Mouse (Mus musculus) embryonic fibroblast, embryonic 13.5 days (primary cell): ENCODE measurements around the gene Lrfn2. TPM values are rescaled to one million over a fixed set of nuclear protein-coding genes. Genes with fewer than 3 reads are reported as not detected.

ENCODE experiments used
- H3K27ac ChIP-seq: 2 replicates; pipeline ENCODE4 v1.5.1; 2012; ENCODE audit warnings: low read length, control low read depth, inconsistent platforms; ENCODE audit not compliant: insufficient read depth
- H3K4me1 ChIP-seq: 2 replicates; pipeline ENCODE4 v1.6.1; 2011; ENCODE audit warnings: low read length; ENCODE audit not compliant: control insufficient read depth, insufficient read depth
- H3K4me3 ChIP-seq: 2 replicates; pipeline ENCODE4 v1.5.1; 2011; ENCODE audit warnings: mild to moderate bottlenecking, control low read depth, low read length; ENCODE audit not compliant: insufficient read depth
- CTCF ChIP-seq: IDR thresholded peaks from 2 replicates; pipeline ENCODE4 v1.5.1; 2011; ENCODE audit warnings: mild to moderate bottlenecking, control low read depth, low read length, moderate library complexity, borderline replicate concordance; ENCODE audit not compliant: insufficient read depth
- POLR2A ChIP-seq: IDR thresholded peaks from 2 replicates; pipeline ENCODE4 v1.6.1; 2011; ENCODE audit warnings: low read depth, mild to moderate bottlenecking, control low read depth, low read length, moderate library complexity
- polyA plus RNA-seq: library from polyadenylated mRNA; stranded (reverse); fragments of >200 nt; gene quantifications from 2 replicates; pipeline ENCODE4 v1.2.4, GENCODE M21; 2011; ENCODE audit warnings: low read depth; ENCODE audit not compliant: missing spikeins, insufficient read length

Lrfn2 gene
- polyA plus RNA-seq, 1 experiment = not detected

- no peak for TF ChIP-seq POLR2A
- TF ChIP-seq CTCF = no peak
- Histone ChIP-seq H3K27ac (no peak overlapping the region), H3K4me3 (no peak overlapping the region), H3K4me1 (no peaks in the 10 kb centered on the region)
These were observed 77.3 kb downstream of the Lrfn2 start for GRCm38 (mm10) chr17:49009384-49010073.

DNA sequence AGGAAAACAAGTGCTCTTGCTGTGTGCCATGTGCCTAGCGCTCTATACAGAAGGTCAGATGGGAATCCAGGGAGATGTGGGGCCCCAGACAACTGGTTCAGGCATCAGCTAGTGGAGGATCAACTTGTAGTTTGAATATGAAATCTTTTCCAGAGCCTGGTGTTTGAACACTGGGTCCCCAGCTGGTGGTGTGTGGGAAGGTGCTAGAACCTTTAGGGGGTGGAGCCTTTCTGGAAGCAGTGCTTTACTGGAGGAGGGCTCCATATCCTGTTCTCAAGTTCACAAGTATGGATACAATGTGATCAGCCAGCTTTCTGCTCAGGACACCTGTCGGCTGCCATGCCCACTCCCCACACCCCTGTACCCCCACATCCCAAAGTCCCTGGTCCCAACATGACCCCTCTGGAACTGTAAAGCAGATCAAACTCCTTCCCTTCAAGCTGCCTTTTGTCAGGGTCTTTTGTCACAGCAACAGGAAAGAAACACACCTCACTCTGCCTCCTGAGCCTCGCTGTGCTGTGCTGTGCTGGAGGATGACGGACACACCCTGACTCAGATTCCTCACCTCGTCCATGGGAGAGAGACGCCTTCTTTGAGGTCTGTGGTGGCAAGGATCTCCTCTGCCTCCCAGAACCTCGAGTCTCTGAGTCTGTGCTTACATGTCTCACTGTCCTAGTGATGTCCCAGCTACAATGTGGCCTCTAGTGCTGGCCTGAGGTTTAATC, 81.9 kb downstream of the Lrfn2 start:
- TF ChIP-seq POLR2A = no peak
- no peak for TF ChIP-seq CTCF
- Histone ChIP-seq H3K27ac (no peak overlapping the region), H3K4me3 (no peak overlapping the region), H3K4me1 (no peaks in the 10 kb centered on the region)

DNA sequence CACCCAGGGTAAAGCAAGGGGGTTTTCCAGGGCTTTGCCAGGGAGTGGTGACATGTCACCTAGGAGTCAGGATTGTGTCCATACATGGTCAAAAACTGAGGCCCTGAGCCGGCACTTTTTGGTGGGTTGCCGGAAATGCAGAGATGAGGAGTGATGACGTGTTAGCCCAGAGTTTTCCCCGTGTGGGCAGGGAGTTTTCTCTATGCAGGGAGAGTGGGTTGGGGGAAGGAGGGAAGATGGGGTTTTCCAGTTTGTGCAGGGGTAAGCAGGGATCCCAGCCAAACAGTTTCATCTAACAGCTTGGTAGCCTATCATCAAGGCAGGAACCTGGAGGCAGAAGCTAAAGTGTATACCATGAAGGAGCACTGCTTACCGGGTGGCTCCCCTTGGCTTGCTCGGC, 83.2 kb downstream of the Lrfn2 start:
- H3K4me3 ChIP-seq = no peak overlapping the region
- H3K4me1 ChIP-seq = no peaks in the 10 kb centered on the region
- no peak overlapping the region for H3K27ac ChIP-seq
- TF ChIP-seq POLR2A = no peak

DNA sequence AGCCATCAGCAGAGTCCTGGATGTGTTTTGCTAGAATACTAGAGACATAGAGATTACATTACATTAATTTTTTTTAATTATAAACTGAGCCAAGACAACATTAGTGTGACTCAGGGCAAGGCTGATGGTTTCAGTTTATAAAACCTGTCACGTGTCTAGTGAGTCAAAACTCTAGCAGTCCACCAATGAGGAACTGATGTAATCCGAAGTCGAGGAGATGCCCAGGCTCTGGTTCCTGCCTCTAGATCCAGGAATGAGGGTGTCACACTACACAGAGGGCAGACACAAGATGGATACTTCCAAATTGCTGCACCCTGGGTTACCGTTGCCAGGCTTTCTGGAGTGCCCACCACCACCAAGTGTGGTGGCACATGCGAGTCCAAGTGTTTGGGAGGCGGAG, 84.0 kb downstream of the Lrfn2 start:
- no peaks in the 10 kb centered on the region for H3K4me1 ChIP-seq
- H3K27ac ChIP-seq = no peak overlapping the region
- TF ChIP-seq POLR2A = no peak
- no peak for TF ChIP-seq CTCF
- H3K4me3 ChIP-seq = no peak overlapping the region

GRCm38 (mm10) chr17:49017438-49018415, 85.5 kb downstream of the Lrfn2 start:
- no peak overlapping the region for H3K4me3 ChIP-seq
- TF ChIP-seq POLR2A (no peak), CTCF (no peak)
- H3K27ac ChIP-seq = no peak overlapping the region
- no peaks in the 10 kb centered on the region for H3K4me1 ChIP-seq

GRCm38 (mm10) chr17:49018774-49019488, 86.8 kb downstream of the Lrfn2 start:
- Histone ChIP-seq H3K4me1 (no peaks in the 10 kb centered on the region), H3K27ac (no peak overlapping the region), H3K4me3 (no peak overlapping the region)
- TF ChIP-seq CTCF (no peak), POLR2A (no peak)

DNA sequence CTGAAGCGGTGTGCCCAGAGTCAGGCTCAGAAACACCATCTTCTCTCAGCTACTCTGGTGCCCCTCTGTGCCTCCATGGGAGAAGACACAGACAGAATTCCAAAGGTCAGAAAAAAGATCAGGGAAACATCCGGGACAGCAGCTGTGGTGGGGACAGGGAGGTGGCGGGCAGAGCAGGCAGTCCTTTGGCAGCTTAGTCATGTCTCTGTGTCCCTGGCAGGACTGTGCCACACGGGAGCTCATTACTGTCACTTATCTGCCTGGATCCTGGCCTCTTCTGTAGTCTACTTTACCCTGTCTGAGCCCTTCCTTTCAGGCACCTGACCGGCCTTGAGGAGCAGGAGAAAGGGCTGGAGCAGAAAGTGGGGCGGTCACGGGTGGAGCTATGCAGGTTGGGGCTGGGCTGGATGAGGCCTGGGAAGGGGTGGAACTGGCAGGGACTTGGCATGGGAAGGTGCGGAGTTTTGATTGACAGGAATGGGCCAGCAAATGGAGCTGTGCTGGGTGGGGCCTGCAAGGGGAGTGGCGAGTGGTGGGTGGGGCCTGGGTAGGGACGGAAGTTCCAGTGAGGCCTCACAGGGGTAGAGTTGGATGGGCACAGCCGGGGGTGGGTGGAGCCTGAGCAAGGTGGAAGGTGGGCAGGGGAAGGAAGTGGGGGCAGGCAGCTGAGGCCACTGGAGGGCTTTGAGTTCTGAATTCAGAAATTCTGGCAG, 97.5 kb downstream of the Lrfn2 start:
- Histone ChIP-seq H3K27ac (no peak overlapping the region), H3K4me3 (no peak overlapping the region), H3K4me1 (no peaks in the 10 kb centered on the region)
- no peak for TF ChIP-seq CTCF
- no peak for TF ChIP-seq POLR2A

DNA sequence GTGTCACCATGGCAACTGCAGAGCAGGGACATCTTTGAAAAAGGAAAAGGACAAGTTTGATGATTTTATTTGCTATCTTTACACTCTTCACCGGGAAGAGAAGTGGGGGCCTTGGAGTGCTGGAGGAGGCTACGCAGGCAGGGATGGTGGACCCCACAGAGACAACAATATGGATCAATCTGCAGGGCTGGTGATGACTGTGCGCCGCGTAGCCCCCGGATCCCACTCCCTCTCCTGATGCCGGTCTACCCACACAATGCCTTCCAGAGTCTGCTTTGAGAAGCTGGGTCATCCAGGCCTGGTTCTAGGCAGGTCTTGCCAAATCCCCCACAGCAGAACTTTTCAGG, 98.1 kb downstream of the Lrfn2 start:
- H3K27ac ChIP-seq = no peak overlapping the region
- no peak overlapping the region for H3K4me3 ChIP-seq
- TF ChIP-seq CTCF (no peak), POLR2A (no peak)

DNA sequence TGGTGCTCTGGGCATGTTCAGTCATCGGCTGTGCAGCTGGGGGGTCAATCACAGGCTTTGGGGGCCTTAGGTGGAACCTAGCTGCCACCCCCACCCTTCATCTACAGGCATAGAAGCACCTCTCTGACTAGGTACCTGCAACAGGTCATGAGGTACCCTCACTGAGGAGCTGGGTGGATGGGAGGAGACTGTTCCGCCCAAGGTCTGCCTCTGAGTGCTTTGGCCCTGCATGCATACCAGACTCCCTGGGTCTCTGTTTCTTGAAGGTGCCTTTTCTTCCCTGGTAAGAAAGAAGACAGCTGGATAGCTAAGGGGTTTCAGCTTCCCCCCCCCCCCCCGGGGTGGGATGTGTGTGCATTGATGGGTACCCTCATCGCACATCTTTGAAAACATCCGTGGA, 98.7 kb downstream of the Lrfn2 start:
- H3K27ac ChIP-seq = no peak overlapping the region
- TF ChIP-seq POLR2A = no peak
- TF ChIP-seq CTCF = no peak
- H3K4me1 ChIP-seq = no peaks in the 10 kb centered on the region
- H3K4me3 ChIP-seq = no peak overlapping the region

More for the DNA sequence above, 98.1 kb downstream of the Lrfn2 start:
- H3K4me1 ChIP-seq = no peaks in the 10 kb centered on the region
